Mouse (Mus musculus) left cerebral cortex, adult 18-20 months (tissue): ENCODE results near the gene Mfsd14b. TPM values are rescaled to one million over a fixed set of nuclear protein-coding genes. Genes with fewer than 3 reads are reported as not detected.

Experiments used
- DNase-seq, 2 experiments: peaks; one replicate each; pipeline ENCODE4 v3.0.0; 2021 to 2022; ENCODE audit warnings: low spot score in 2 of 2, mixed read lengths in 1 of 2
- long read RNA-seq, 2 experiments: library from polyadenylated mRNA; stranded (forward); transcript quantifications; one replicate each; pipeline ENCODE4 v2.0.0; 2021
- total RNA-seq, 2 experiments: library from RNA; stranded (reverse); gene quantifications; 2 replicates each; pipeline ENCODE4 v1.2.3; 2021

The Mfsd14b gene
- 10 to 100 TPM; 43.2 to 48.0 TPM for total RNA-seq
- long read RNA-seq, experiment 1, transcript Mfsd14b-203 (12 exons, 3,832 nt), result major isoform, 106 of 128 reads
- long read RNA-seq, experiment 1, partial matches to known transcripts, result 9 of 128 reads
- long read RNA-seq, experiment 1, other reads (novel, unspliced or antisense), result 13 of 128 reads
- long read RNA-seq, experiment 2, transcript Mfsd14b-203 (12 exons, 3,832 nt), result major isoform, 80 of 82 reads
- long read RNA-seq, experiment 2, partial matches to known transcripts, result 0 of 82 reads
- long read RNA-seq, experiment 2, other reads (novel, unspliced or antisense), result 2 of 82 reads

DNA sequence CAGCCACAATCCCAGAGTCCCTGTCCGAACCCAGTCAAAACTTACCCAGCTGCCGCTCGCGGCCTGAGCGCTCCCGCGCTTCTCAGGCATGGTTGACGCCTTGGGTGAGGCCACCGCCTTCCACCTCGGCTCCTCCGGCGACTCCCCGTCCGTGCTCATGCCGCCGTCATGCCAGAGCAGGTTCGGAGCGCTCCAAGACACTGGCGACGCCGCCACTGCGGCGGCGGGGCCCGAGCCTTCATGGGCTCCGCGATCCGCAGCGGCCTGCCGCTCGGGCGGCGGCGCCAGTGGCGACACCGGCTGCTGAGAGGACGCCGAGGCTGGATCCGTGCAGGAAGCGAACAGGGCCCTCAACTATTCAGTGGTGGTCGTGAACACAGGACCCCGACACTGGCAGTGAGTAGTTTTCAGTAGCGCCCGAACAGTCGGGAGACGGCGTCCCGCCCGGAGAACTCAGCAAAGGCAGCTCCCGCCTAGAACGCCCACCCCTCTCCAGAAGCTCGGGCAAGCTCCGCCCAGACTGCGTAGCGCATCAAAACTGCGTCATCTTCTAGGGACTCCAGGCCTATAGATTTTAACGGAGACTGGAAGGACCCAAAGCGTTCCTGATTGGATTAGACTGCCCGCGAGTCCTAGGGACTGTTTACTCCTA, at the start of gene Mfsd14b:
Gene Mfsd14b (minus strand): TSS at position 517 of the 652 bp plus-strand sequence.
- peak; percentile 92 for DNase-seq

DNA sequence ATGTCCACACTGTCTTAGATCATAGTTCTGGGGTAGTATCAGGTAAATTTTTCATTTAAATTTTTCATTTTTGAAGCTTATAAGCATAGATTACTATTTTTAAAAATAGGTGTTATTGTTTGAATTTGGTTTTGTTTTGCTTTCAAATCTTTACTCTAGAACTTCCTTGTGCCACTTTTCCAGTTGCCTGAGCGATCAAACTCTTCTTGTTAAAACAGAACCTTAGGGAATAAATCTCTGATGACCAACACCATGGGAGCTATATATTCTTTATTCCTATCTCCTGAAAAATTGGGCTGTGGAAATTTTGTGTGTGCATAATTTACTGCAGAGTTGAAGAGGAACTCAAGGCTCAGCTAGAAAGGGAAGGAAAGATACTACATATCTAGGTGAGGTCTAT, 37.2 kb upstream of the Mfsd14b start, which contains the start of gene Olfr466:
Gene Olfr466 (plus strand): TSS at position 301 of the 400 bp plus-strand sequence.
- no peak for DNase-seq

DNA sequence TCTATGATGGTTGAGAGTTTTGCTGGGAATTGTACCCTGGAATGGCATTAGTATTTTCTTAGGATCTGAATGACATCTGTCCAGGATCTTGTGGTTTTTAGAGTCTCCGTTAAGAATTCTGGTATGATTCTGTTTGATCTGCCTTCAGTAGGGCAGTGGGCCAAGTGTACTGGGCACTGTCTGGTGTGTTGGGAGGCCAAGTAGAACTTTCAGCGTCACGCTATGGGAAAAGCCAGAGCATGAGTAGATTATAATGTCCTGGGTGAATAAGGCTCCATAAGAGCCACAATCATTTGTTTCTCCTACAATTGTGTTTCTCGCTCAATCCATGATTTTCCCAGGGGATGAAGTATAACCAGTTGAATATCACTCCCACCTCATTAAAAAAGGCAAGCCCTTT, 25.0 kb upstream of the Mfsd14b start, which contains the start of gene Olfr465-ps1:
Gene Olfr465-ps1 (plus strand): TSS at position 301 of the 400 bp plus-strand sequence.
- no peak for DNase-seq

DNA sequence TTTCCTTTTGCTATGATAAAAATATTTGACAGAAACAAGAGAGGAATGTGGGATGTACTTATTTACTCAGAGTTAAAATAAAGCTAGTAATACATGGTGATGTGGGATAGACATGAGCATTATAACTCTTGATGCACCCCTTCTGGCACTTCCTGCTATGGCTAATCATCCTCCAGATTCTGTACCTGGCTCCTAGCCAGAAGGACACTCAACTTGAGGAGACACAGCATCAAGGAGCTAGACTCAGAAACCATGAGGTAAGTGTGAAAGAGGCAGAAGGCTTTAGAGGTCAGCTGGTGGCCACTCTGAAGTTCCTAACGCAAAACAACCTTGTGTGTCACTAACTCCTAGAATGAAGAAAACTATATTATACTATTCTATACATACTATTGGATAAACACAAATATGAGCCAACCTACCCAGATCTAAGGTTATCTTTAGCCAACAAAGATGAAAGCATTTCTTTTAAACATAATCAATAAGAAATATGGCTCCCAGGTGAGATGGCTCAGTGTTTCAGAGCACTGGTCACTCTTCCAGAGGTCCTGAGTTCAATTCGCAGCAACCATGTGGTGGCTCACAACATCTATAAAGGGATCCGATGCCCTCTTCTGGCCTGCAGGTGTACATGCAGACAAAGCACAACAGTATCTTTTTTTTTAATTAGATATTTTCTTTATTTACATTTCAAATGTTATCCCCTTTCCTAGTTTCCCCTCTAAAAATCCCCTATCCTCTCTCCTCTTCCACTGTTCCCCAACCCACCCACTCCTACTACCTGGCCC, 14.5 kb upstream of the Mfsd14b start:
- no peak for DNase-seq

DNA sequence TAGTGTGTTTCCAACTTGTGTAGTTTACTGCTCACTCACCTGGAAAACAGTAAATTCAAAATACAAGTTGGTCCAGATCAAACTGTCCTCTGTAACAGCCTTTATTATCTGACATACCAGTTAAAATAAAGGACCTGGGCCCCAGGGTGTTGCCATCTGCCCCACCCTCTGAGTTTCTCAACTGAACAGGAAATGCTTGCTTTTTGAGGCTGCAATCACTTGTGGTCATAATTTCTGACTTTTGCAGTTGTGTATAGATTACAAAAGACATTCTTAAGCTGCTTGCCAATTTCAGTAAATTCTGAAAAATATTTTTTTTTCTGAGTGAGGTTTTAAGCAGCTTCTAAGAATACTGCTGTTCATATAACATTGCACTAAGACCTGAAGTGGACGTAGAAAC, 9.3 kb upstream of the Mfsd14b start:
- DNase-seq, result no peak

DNA sequence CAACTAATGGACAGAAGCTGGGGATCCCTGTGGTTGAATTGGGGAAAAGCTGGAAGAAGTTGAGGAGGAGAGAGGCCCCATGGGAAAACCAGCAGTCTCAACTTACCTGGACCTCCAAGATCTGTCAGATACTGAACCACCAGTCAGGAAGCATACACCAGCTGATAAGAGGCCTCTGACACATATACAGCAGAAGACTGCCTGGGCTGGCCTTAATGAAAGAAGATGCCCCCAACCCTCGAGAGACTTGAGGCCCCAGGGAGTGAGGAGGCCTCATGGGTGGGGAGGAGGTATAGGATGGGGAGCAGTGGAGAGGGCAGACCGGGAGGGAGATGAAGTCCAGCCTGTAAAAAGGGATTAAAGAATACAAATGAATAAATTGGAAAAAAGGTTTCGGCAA, 8.2 kb upstream of the Mfsd14b start:
- no peak for DNase-seq

DNA sequence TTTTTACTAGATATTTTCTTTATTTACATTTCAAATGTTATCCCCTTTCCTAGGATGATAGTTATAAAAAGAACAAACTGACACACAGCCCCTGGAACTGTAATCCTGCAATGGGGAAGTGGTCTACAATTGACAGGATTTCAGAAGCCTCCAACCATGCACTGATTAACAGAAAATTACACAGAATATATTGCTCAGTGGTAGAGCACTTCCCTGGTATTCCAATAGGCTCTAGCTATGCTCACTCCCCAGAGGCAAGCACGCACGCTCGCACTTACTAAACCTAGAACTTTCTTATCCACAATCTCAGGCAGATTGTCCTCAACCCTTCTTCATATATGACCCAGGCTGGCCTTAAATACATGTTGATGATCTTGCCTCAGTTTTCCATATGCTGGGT, 464 bp upstream of the Mfsd14b start:
- DNase-seq, result no peak

DNA sequence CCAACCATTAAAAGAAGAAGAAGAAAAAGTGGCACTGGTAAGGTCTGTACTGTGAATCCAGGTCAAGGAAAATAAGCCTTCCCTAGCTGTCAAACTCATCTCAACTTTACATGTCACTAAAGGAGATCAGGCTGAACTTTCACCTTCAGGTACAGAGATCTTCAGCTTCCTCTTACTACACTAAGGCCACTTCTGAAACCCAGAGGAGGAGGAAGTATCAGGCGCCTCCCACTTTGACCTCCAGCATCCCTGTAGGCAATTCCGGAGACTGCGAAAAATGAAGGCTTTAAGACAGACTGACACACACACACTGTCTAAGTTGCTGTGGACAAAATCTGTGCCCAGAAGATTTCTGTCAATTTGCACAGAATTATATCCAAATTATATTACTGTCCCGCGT, 814 bp downstream of the Mfsd14b start:
- DNase-seq, result no peak

DNA sequence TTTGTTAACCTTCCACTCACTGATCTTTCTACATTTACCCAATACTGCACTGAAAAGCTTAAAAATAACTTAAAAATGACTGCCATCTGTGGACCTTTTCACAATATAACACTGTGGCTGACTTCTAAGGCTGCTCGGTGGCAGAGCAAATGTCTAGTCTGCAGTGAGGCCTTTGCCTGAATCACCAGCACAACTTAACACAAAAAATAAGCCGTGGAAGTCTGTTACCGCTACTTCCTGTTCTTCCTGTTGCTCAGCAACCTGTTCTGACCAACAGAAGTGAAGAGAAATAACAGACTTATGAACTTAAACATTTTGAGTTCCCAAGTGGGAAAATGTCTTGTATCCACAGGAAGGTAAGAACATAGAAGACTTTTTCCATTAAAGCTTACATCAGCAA, 11.5 kb downstream of the Mfsd14b start:
- DNase-seq, result no peak

DNA sequence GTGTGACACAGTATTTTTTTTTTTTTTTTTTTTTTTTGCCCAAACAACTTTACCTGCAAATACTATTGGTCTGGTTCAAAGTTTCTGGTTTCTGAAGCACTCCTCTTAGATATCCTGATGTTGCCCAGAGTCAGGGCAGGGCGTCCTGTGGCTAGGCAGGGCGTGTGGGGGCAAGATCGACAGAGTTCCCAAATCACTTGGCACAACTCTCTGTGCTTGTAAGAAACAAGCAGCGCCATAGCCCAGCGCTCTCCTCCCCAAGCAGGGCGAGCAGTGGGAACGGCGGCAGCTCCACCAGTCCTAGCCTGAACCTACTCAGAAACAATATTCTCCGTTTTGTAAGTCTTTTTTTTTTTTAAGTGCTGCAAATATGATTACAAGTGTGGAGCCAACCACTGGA, 12.1 kb downstream of the Mfsd14b start:
- no peak for DNase-seq

DNA sequence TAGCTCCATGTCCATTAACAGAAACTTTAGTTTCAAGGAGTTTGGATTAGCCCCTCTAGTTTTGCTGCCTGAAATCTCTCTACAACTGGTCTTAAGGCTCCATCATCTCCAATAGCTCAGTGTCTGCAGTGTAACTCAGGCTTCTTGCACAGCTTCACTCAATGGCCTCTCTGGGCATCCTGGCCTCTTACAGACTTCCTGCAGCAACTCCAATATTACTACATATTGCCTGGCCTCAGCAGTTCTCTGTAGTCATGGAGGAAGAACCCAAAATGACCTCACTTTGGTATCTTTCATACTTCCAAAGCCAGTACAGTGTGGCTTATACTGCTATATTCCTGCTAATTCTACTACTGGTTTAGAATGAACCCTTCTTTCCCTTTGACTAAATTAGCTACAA, 15.8 kb downstream of the Mfsd14b start:
- no peak for DNase-seq

DNA sequence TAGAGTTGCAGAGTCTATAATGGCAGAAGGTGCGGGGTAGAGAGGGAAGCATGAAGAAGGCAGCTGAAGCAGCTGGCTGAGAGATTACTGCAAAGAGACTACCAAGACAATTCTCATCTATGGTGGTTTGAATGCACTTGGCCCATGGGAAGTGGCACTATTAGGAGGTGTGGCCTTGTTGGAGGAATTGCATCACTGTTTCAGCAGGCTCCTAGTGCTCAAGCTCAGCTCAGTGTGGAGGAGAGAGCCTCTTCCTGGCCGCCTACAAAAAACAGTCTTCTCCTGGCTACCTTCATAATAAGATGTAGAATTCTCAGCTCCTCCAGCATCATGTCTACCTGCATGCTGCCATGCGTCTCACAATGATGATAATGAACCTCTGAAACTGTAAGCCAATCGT, 16.9 kb downstream of the Mfsd14b start:
- DNase-seq, result no peak

DNA sequence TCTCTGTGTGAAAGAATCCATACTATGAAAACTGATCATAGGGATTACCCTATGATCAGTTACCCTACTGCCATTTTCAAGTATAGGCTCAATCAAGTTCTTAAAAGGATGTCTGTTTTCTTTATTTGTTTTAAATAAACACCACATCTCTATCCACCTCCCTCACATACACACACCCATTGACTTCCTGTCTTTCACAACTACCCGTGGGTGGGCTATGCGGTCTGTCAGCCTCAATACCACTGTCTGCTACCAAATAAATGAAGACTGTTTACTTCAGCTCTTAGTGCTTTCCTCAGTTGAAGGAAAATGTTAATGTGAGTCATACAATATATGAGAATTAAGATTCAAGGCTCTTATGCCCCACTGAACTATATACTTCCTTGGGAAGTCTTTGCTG, 42.8 kb downstream of the Mfsd14b start:
- DNase-seq, result no peak

DNA sequence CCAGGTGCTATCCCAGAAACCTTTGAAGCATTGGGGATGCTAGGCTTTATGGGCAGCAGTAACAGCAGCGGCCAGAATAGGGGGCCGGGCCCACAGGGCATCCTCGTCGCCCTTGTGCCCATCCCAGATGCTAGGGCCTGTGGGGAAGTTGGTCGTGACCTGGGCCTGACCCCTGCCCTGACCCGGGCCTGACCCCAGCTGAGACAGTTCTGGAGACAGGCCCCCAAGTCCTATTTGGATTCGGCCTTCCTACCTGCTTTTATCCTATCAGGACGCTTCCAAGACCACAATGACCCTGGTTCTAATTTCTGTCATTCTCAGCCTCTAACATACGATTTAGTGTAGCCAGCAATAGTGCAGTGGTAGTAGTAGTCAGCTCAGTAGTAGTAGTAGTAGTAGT, 60.1 kb downstream of the Mfsd14b start, which contains the start of gene Prss47:
Gene Prss47 (minus strand): TSS at position 101 of the 400 bp plus-strand sequence.
- no peak for DNase-seq

DNA sequence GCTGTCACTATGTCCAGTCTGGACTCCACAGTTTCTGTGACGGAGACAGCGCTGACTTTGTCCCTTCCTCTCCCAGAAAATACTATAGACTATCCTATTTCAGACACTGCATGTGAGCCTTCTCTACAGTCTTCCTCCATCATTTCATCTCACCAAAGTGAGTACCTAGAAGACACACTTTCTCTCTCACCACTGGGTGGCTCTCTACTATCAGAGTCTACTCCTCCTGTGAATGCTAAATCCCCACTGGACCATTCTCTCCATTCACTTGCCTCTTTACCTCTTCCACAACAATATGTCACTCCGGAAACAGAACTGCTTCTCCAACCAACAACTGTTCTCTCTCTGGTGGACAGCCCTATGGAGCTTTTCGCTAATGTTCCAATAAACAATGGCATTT, 77.7 kb downstream of the Mfsd14b start:
- no peak for DNase-seq

DNA sequence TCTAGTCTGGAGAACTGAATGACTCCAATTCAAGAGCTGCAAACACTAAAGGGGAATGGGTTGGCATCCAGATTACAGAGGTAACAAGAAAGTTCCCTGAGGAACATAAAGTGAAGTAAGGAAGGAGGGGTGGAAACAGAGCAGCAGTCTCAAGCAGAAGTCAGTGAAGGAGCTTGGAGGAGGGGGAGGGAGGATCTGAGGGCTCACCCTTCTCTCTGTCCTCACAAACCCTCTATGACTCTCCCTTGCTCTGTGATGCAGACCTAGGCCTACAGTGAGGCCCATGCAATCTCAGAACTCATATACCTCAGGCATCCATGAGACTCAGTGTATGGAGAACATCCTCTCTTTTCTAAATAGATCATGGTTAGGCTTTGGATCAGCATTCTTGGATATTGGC, 80.0 kb downstream of the Mfsd14b start, which contains the start of gene Spata31d1c:
Gene Spata31d1c (plus strand): TSS at position 301 of the 400 bp plus-strand sequence.
- DNase-seq, result no peak

Other genes starting within 250 kb of the Mfsd14b start
- 1 to 10 TPM; 4.3 to 5.0 TPM for gene Cntnap3, start 209.0 kb downstream of the Mfsd14b start, total RNA-seq
- gene Spata31, start 195.6 kb downstream of the Mfsd14b start, total RNA-seq, result not detected
- not detected for gene Spata31d1c, start 79.9 kb downstream of the Mfsd14b start, total RNA-seq
- not detected for gene Prss47, start 60.2 kb downstream of the Mfsd14b start, total RNA-seq
- gene Olfr465-ps1, start 25.1 kb upstream of the Mfsd14b start, total RNA-seq, result not detected
- gene Olfr466, start 37.3 kb upstream of the Mfsd14b start, total RNA-seq, result not detected
- gene Nlrp4f, start 93.0 kb upstream of the Mfsd14b start, total RNA-seq, result not detected
- gene Gm10775, start 146.6 kb upstream of the Mfsd14b start, total RNA-seq, result under 1 TPM; 0.28 to 0.42 TPM
- gene Zfp369, start 165.8 kb upstream of the Mfsd14b start, total RNA-seq, result 10 to 100 TPM; 59.7 to 67.9 TPM